Mouse (Mus musculus): ENCODE data around the gene Bloc1s6. TPM values are rescaled to one million over a fixed set of nuclear protein-coding genes. Genes with fewer than 3 reads are reported as not detected.

Bloc1s6 gene
- polyA plus RNA-seq, 1 experiment from 2014 or later, result 76.1 TPM

DNA sequence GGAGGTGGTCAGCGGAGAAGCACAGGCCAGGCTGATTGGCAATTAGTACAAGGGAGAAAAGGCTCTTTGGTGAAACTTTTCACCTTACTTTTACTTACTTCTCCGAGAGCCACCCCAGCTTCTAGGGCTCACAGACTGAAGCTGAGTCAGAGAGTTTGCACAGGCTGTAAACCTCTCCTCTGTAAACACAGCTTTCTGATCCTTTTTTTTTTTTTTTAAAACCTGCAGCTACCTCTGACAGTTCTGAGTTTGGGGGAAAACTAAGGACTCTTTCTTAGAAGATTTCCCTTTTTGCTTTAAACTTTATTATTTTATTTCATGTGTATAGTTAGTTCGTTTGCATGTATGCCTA, 27.5 kb downstream of the Bloc1s6 start:
- Histone ChIP-seq H3K9me3 (no peaks in the 10 kb centered on the region), H3K27me3 (peaks cover 38% of the 10 kb centered on the region), H3K27ac (no peak overlapping the region), H3K4me3 (replicated peaks) (peak overlapping the region; percentile 47), H3K9ac (no peak overlapping the region; the same call in 1 of the 2 replicates), H3K4me1 (peaks cover 9% of the 10 kb centered on the region), H3K36me3 (replicated peaks) (no peaks in the 10 kb centered on the region), H3K4me2 (peak overlapping the region; percentile 85)
- ATAC-seq (ENCODE audit: low FRiP score), result no peak
- 23% methylated on average over 3 of the region's 3 CpGs for WGBS

- 84% methylated on average over 2 of the region's 2 CpGs for WGBS
- peaks cover 8% of the 10 kb centered on the region for H3K27me3 ChIP-seq
- ATAC-seq (ENCODE audit: low FRiP score), result no peak
- H3K4me1 ChIP-seq, result no peaks in the 10 kb centered on the region
- H3K36me3 ChIP-seq (replicated peaks), result no peaks in the 10 kb centered on the region
- H3K4me3 ChIP-seq (replicated peaks), result no peak overlapping the region
- no peak overlapping the region for H3K27ac ChIP-seq
- no peak overlapping the region for H3K9ac ChIP-seq
- no peak overlapping the region for H3K4me2 ChIP-seq
- H3K9me3 ChIP-seq, result no peaks in the 10 kb centered on the region
These were observed 32.7 kb downstream of the Bloc1s6 start for GRCm38 (mm10) chr2:122771002-122771401.

- H3K4me3 ChIP-seq (replicated peaks), result no peak overlapping the region
- no peak overlapping the region for H3K27ac ChIP-seq
- no peak for ATAC-seq (ENCODE audit: low FRiP score)
- no peaks in the 10 kb centered on the region for H3K9me3 ChIP-seq
- WGBS, result 89% methylated on average over 1 of the region's 1 CpGs
- H3K36me3 ChIP-seq (replicated peaks), result no peaks in the 10 kb centered on the region
- no peak overlapping the region for H3K9ac ChIP-seq
- H3K27me3 ChIP-seq, result no peaks in the 10 kb centered on the region
- no peaks in the 10 kb centered on the region for H3K4me1 ChIP-seq
- no peak overlapping the region for H3K4me2 ChIP-seq
These were observed 34.6 kb downstream of the Bloc1s6 start for GRCm38 (mm10) chr2:122772899-122773298.

DNA sequence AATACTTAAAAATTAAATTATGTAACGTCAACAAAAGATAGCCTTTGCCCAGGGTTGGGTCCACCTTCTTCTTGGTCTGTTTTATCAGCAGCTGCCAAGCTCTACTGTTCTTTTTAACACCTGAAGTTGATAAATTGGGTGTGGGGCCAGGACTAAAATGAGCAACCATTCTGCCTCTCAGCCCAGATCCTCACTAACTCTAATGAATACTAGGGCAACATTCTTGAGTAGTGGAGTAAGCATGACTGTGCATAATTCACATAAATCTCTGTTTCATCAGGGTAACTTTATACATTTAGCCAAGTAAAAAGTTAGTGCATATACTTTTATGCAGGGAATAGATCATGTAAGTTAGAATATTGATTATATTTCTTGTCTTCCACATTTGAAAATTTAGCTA, 37.2 kb downstream of the Bloc1s6 start:
- Histone ChIP-seq H3K4me2 (no peak overlapping the region), H3K27me3 (no peaks in the 10 kb centered on the region), H3K27ac (no peak overlapping the region), H3K9ac (no peak overlapping the region), H3K36me3 (replicated peaks) (no peaks in the 10 kb centered on the region), H3K9me3 (no peaks in the 10 kb centered on the region), H3K4me3 (replicated peaks) (no peak overlapping the region), H3K4me1 (no peaks in the 10 kb centered on the region)
- 82% methylated on average over 1 of the region's 1 CpGs for WGBS
- no peak for ATAC-seq (ENCODE audit: low FRiP score)

GRCm38 (mm10) chr2:122776823-122777222, 38.5 kb downstream of the Bloc1s6 start:
- H3K27ac ChIP-seq, result no peak overlapping the region
- H3K9me3 ChIP-seq, result no peaks in the 10 kb centered on the region
- no peaks in the 10 kb centered on the region for H3K27me3 ChIP-seq
- H3K9ac ChIP-seq, result no peak overlapping the region
- no peak overlapping the region for H3K4me2 ChIP-seq
- no peak overlapping the region for H3K4me3 ChIP-seq (replicated peaks)
- 81% methylated on average over 2 of the region's 2 CpGs for WGBS
- ATAC-seq (ENCODE audit: low FRiP score), result no peak
- H3K4me1 ChIP-seq, result no peaks in the 10 kb centered on the region
- H3K36me3 ChIP-seq (replicated peaks), result no peaks in the 10 kb centered on the region

- no peak overlapping the region for H3K9ac ChIP-seq
- no peaks in the 10 kb centered on the region for H3K9me3 ChIP-seq
- H3K4me2 ChIP-seq, result no peak overlapping the region
- H3K27ac ChIP-seq, result no peak overlapping the region
- WGBS, result 83% methylated on average over 5 of the region's 5 CpGs
- H3K4me1 ChIP-seq, result no peaks in the 10 kb centered on the region
- H3K36me3 ChIP-seq (replicated peaks), result no peaks in the 10 kb centered on the region
- no peak for ATAC-seq (ENCODE audit: low FRiP score)
- no peaks in the 10 kb centered on the region for H3K27me3 ChIP-seq
- no peak overlapping the region for H3K4me3 ChIP-seq (replicated peaks)
These were observed 41.7 kb downstream of the Bloc1s6 start for GRCm38 (mm10) chr2:122779967-122780366.

- no peak overlapping the region for H3K4me3 ChIP-seq (replicated peaks)
- no peak for ATAC-seq (ENCODE audit: low FRiP score)
These were observed 42.1 kb downstream of the Bloc1s6 start for GRCm38 (mm10) chr2:122780447-122780846.

DNA sequence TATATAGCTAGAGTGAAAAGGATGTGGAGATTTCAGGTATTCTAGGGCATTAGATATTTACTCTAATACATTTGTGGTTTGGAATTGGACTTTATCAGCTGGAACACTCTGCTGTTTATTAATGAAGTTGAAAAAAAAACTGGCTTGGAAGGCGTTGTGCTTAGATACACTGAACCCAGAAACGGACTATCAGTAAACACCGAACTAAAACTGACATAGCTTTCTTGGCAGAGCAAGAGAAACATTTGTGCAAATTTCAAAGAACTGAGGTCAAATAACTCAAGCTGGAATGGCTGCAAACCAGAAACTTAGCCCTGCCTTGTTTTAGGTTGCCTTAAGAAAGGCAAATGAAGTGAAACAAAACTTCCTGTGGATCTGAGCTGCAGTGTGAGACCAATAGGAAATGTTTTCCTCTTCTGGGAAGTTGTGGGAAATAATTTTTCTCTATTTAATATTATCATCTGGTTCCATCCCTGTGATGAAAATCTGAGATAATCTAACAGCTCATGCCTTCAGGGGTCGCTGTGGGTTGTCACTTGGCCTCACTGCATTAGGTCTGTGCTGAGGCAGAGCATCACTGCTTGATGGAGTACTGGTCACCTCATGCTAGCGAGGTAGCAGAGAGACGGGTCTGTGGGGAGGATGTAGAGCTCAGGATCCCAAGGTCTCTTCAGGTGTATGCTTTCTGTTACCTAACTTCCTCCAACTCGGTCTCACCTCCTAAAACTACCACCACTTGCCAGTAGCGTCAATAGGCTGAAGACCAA, 43.5 kb downstream of the Bloc1s6 start:
- ATAC-seq (ENCODE audit: low FRiP score), result no peak
- Histone ChIP-seq H3K9ac (no peak overlapping the region), H3K4me1 (no peaks in the 10 kb centered on the region), H3K27me3 (no peaks in the 10 kb centered on the region), H3K4me3 (replicated peaks) (no peak overlapping the region), H3K36me3 (replicated peaks) (no peaks in the 10 kb centered on the region), H3K9me3 (no peaks in the 10 kb centered on the region), H3K4me2 (no peak overlapping the region), H3K27ac (no peak overlapping the region)
- WGBS, result 87% methylated on average over 8 of the region's 8 CpGs

More at GRCm38 (mm10) chr2:122780447-122780846, 42.1 kb downstream of the Bloc1s6 start:
- 87% methylated on average over 3 of the region's 3 CpGs for WGBS
- no peak overlapping the region for H3K4me2 ChIP-seq
- H3K36me3 ChIP-seq (replicated peaks), result no peaks in the 10 kb centered on the region
- H3K9ac ChIP-seq, result no peak overlapping the region
- H3K4me1 ChIP-seq, result no peaks in the 10 kb centered on the region
- H3K9me3 ChIP-seq, result no peaks in the 10 kb centered on the region
- no peaks in the 10 kb centered on the region for H3K27me3 ChIP-seq
- no peak overlapping the region for H3K27ac ChIP-seq

- H3K4me1 ChIP-seq, result no peaks in the 10 kb centered on the region
- no peaks in the 10 kb centered on the region for H3K9me3 ChIP-seq
- H3K4me2 ChIP-seq, result no peak overlapping the region
- ATAC-seq (ENCODE audit: low FRiP score), result no peak
- H3K9ac ChIP-seq, result no peak overlapping the region
- H3K27ac ChIP-seq, result no peak overlapping the region
- H3K27me3 ChIP-seq, result no peaks in the 10 kb centered on the region
- 93% methylated on average over 2 of the region's 2 CpGs for WGBS
- no peaks in the 10 kb centered on the region for H3K36me3 ChIP-seq (replicated peaks)
- no peak overlapping the region for H3K4me3 ChIP-seq (replicated peaks)
These were observed 45.4 kb downstream of the Bloc1s6 start for GRCm38 (mm10) chr2:122783730-122784129.

DNA sequence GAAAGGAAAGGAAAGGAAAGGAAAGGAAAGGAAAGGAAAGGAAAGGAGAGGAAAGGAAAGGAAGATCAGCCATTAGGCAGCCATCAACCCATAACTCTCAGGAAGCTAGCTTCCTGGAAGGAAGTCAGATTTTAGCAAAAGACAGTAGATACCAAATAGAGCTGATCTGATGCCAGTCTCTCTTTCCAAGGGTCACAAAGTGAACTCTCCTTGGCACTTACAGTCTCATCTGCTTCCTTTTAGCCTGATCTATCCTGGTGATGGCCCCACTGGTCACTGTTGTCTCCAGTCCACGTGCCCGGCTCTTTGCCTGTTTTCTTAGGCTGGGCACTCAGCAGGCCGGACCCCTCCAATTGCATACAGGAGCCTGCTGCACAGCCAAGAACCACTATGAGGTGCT, 46.4 kb downstream of the Bloc1s6 start:
- Histone ChIP-seq H3K4me2 (no peak overlapping the region), H3K4me1 (no peaks in the 10 kb centered on the region), H3K9me3 (no peaks in the 10 kb centered on the region), H3K27ac (no peak overlapping the region), H3K36me3 (replicated peaks) (no peaks in the 10 kb centered on the region), H3K4me3 (replicated peaks) (no peak overlapping the region), H3K27me3 (no peaks in the 10 kb centered on the region), H3K9ac (no peak overlapping the region)
- ATAC-seq (ENCODE audit: low FRiP score), result no peak
- 90% methylated on average over 3 of the region's 3 CpGs for WGBS

GRCm38 (mm10) chr2:122786167-122786566, 47.9 kb downstream of the Bloc1s6 start:
- H3K9ac ChIP-seq, result no peak overlapping the region
- ATAC-seq (ENCODE audit: low FRiP score), result no peak
- H3K4me3 ChIP-seq (replicated peaks), result no peak overlapping the region
- no peak overlapping the region for H3K4me2 ChIP-seq
- H3K4me1 ChIP-seq, result no peaks in the 10 kb centered on the region
- no peak overlapping the region for H3K27ac ChIP-seq
- 93% methylated on average over 2 of the region's 2 CpGs for WGBS
- no peaks in the 10 kb centered on the region for H3K36me3 ChIP-seq (replicated peaks)
- H3K27me3 ChIP-seq, result no peaks in the 10 kb centered on the region
- H3K9me3 ChIP-seq, result no peaks in the 10 kb centered on the region

DNA sequence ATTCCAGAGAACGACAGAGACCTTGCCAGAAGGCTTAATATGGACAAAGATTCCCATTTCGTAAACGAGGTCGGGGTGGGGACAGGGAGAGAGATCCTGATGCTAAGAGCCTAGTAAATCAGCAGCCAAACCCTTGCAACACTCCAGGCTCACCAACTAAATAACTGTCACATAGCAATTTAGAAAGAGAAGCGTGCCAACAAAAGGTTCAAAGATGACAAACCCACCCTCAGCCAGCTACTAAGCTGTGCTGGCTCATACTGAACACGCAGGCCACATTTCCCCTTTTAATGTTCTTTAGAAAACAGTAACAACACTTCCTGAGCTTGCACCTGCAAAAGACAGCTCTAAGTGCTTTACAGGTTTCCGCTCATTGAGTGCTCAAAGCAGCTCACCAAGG, 51.0 kb downstream of the Bloc1s6 start:
- Histone ChIP-seq H3K27me3 (no peaks in the 10 kb centered on the region), H3K9me3 (no peaks in the 10 kb centered on the region), H3K9ac (no peak overlapping the region), H3K4me1 (no peaks in the 10 kb centered on the region), H3K27ac (no peak overlapping the region), H3K4me3 (replicated peaks) (no peak overlapping the region), H3K4me2 (no peak overlapping the region), H3K36me3 (replicated peaks) (no peaks in the 10 kb centered on the region)
- WGBS, result 84% methylated on average over 7 of the region's 7 CpGs
- no peak for ATAC-seq (ENCODE audit: low FRiP score)

DNA sequence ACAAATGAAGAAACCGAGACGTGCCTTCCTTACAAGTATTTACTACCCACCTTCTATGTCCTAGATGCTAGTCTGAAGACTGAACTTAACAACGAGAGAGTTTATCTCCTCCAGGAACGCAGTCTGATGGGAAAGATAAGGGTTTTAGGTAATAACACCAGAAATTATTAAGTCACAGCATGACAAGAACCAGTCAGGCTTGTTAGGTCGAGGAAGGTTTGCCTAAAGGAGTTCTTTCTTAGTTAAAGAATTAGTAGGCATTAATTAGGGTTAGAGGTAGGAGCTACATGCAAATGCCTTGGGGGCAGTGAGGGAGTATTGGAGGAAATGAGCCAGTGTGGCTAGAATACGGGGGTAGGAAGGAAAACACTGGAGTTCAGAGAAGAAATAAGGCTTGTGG, 51.4 kb downstream of the Bloc1s6 start:
- no peak overlapping the region for H3K27ac ChIP-seq
- H3K4me1 ChIP-seq, result no peaks in the 10 kb centered on the region
- H3K9me3 ChIP-seq, result no peaks in the 10 kb centered on the region
- no peaks in the 10 kb centered on the region for H3K27me3 ChIP-seq
- WGBS, result 70% methylated on average over 6 of the region's 6 CpGs
- H3K9ac ChIP-seq, result no peak overlapping the region
- no peaks in the 10 kb centered on the region for H3K36me3 ChIP-seq (replicated peaks)
- ATAC-seq (ENCODE audit: low FRiP score), result no peak
- no peak overlapping the region for H3K4me2 ChIP-seq
- H3K4me3 ChIP-seq (replicated peaks), result no peak overlapping the region
